Comparison of ENCODE assay signal across 27 mouse cellular contexts in the genomic region with DNA sequence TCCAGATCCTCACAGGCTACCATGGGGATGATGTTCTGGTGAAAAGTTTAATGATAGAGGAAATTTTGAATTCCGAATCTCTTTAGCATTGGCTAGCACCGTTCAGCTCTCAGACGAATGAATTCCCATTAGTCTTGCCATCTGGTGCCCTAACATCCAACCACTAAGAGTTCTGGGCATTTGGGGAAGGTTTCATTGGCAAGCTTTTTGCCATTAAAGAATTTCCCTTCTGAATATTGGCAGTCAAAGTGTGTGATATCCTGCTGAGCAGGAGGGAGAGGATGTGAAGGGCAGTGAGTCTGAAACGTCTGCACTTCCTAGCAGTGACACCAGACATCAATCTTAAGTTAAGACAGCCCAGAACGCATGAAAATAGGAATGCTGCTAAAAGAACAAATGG.
DNase-seq lines count a peak whose midpoint lies in the region; ATAC-seq and TF ChIP-seq lines count a peak whose summit lies in the region.
"Had no signal": no experiment of that assay in that cellular context is flagged by ENCODE, and none has a peak within 500 bp of the region (broad histone marks: within the 10 kb centered on the region; RNA-seq: fewer than 3 reads in every experiment).

No protein-coding gene starts in this region.

- no peak overlapping the region for H3K4me2 ChIP-seq in forebrain, embryonic 13.5 days
- no peak overlapping the region for H3K4me2 ChIP-seq in forebrain, embryonic 12.5 days
- H3K4me2 ChIP-seq in hindbrain, postnatal 0 days (ENCODE audit: low read depth, low read length): no peak overlapping the region
- H3K4me2 ChIP-seq in hindbrain, embryonic 14.5 days (replicated peaks): no peak overlapping the region
- H3K4me2 ChIP-seq: embryonic facial prominence, embryonic 13.5 days; intestine, embryonic 15.5 days; limb, embryonic 12.5 days; liver, embryonic 11.5 days; neural tube, embryonic 15.5 days had no signal

- no peaks in the 10 kb centered on the region for H3K36me3 ChIP-seq in forebrain, embryonic 13.5 days (ENCODE audit: poor library complexity, severe bottlenecking)
- no peaks in the 10 kb centered on the region for H3K36me3 ChIP-seq in forebrain, embryonic 12.5 days (replicated peaks)
- no peaks in the 10 kb centered on the region for H3K36me3 ChIP-seq in hindbrain, postnatal 0 days (ENCODE audit: insufficient read depth, low read length)
- no peaks in the 10 kb centered on the region for H3K36me3 ChIP-seq in hindbrain, embryonic 14.5 days (replicated peaks; ENCODE audit: control insufficient read depth, insufficient read depth)
- H3K36me3 ChIP-seq: embryonic facial prominence, embryonic 13.5 days; intestine, embryonic 15.5 days; limb, embryonic 12.5 days; neural tube, embryonic 15.5 days had no signal

- no peak overlapping the region for H3K9ac ChIP-seq in forebrain, embryonic 13.5 days
- no peak overlapping the region for H3K9ac ChIP-seq in forebrain, embryonic 12.5 days
- no peak overlapping the region for H3K9ac ChIP-seq in hindbrain, postnatal 0 days (replicated peaks; ENCODE audit: low read length)
- no peak overlapping the region for H3K9ac ChIP-seq in hindbrain, embryonic 14.5 days
- H3K9ac ChIP-seq: embryonic facial prominence, embryonic 13.5 days; intestine, embryonic 15.5 days; limb, embryonic 12.5 days; neural tube, embryonic 15.5 days had no signal

- 56% methylated on average over 5 of the region's 5 CpGs for WGBS in forebrain, embryonic 13.5 days
- WGBS in forebrain, embryonic 12.5 days: 74% methylated on average over 5 of the region's 5 CpGs
- WGBS in hindbrain, postnatal 0 days: 29% methylated on average over 5 of the region's 5 CpGs
- 41% methylated on average over 5 of the region's 5 CpGs for WGBS in hindbrain, embryonic 14.5 days

- peak; percentile 83; the same call in 1 of the 2 replicates for ATAC-seq in forebrain, embryonic 13.5 days
- ATAC-seq in forebrain, embryonic 12.5 days (ENCODE audit: low FRiP score): no peak
- peak; percentile 62; the same call in 1 of the 2 replicates for ATAC-seq in hindbrain, postnatal 0 days
- ATAC-seq in hindbrain, embryonic 14.5 days (ENCODE audit: low FRiP score): no peak
- ATAC-seq: intestine, embryonic 15.5 days had no signal

- no peak overlapping the region for H3K27ac ChIP-seq in forebrain, embryonic 13.5 days
- no peak overlapping the region for H3K27ac ChIP-seq in forebrain, embryonic 12.5 days
- H3K27ac ChIP-seq in hindbrain, postnatal 0 days: no peak overlapping the region
- no peak overlapping the region for H3K27ac ChIP-seq in hindbrain, embryonic 14.5 days
- H3K27ac ChIP-seq: embryonic facial prominence, embryonic 13.5 days; intestine, embryonic 15.5 days; kidney, postnatal 0 days; limb, embryonic 12.5 days; neural tube, embryonic 15.5 days; stomach, postnatal 0 days had no signal

- H3K27me3 ChIP-seq in forebrain, embryonic 13.5 days: no peaks in the 10 kb centered on the region
- no peaks in the 10 kb centered on the region for H3K27me3 ChIP-seq in forebrain, embryonic 12.5 days
- H3K27me3 ChIP-seq in hindbrain, postnatal 0 days (ENCODE audit: insufficient read depth, low read length): no peaks in the 10 kb centered on the region
- H3K27me3 ChIP-seq in hindbrain, embryonic 14.5 days (ENCODE audit: control insufficient read depth, insufficient read depth, low read length): no peaks in the 10 kb centered on the region
- H3K27me3 ChIP-seq: embryonic facial prominence, embryonic 13.5 days; intestine, embryonic 15.5 days; limb, embryonic 12.5 days; megakaryocyte, embryonic 14.5 days; neural tube, embryonic 15.5 days had no signal

- no peak overlapping the region for H3K4me3 ChIP-seq in forebrain, embryonic 13.5 days
- no peak overlapping the region for H3K4me3 ChIP-seq in forebrain, embryonic 12.5 days (replicated peaks)
- no peak overlapping the region for H3K4me3 ChIP-seq in hindbrain, postnatal 0 days (ENCODE audit: low read length)
- no peak overlapping the region for H3K4me3 ChIP-seq in hindbrain, embryonic 14.5 days (replicated peaks; ENCODE audit: low read length)
- H3K4me3 ChIP-seq: embryonic facial prominence, embryonic 13.5 days; intestine, embryonic 15.5 days; limb, embryonic 12.5 days; megakaryocyte, embryonic 14.5 days; neural tube, embryonic 15.5 days had no signal

- H3K9me3 ChIP-seq in forebrain, embryonic 13.5 days (replicated peaks): no peaks in the 10 kb centered on the region
- 0 out of 2 replicates have a peak, but pooled peaks cover 2% of the 10 kb centered on the region for H3K9me3 ChIP-seq in forebrain, embryonic 12.5 days
- no peaks in the 10 kb centered on the region for H3K9me3 ChIP-seq in hindbrain, postnatal 0 days (ENCODE audit: low read length)
- no peaks in the 10 kb centered on the region for H3K9me3 ChIP-seq in hindbrain, embryonic 14.5 days (ENCODE audit: control insufficient read depth, low read length)
- H3K9me3 ChIP-seq: embryonic facial prominence, embryonic 13.5 days; intestine, embryonic 15.5 days; limb, embryonic 12.5 days; neural tube, embryonic 15.5 days had no signal

- peak; percentile 55 for DNase-seq in hindbrain, postnatal 0 days (ENCODE audit: low spot score)
- no peak for DNase-seq in hindbrain, embryonic 14.5 days (ENCODE audit: low spot score)
- peak; percentile 42 for DNase-seq in Muller cell, postnatal 12 days (ENCODE audit: inconsistent ontology term)
- peak; percentile 14 for DNase-seq in brain, embryonic 18.5 days (ENCODE audit: low read depth, low spot score)
- no peak for DNase-seq in ovary, postnatal 10 days (ENCODE audit: low spot score)
- no peak for DNase-seq in spleen, postnatal 36 days (ENCODE audit: low spot score in 2 of 2)
- DNase-seq: adrenal gland, postnatal 14 days; cerebellum, adult 8-10 months; gastrocnemius, postnatal 14 days; heart, postnatal 14 days; kidney, adult 2 months; kidney, postnatal 4 days; lung, postnatal 36 days; midbrain, embryonic 14.5 days; spleen, adult 18-20 months; thymus, adult 18-20 months; thymus, postnatal 25 days had no signal

- no peak for TF ChIP-seq CTCF in hindbrain, postnatal 0 days (IDR thresholded peaks at IDR 0.05; ENCODE audit: low read depth)

- H3K4me1 ChIP-seq in forebrain, embryonic 13.5 days: no peaks in the 10 kb centered on the region
- H3K4me1 ChIP-seq in forebrain, embryonic 12.5 days: no peaks in the 10 kb centered on the region
- H3K4me1 ChIP-seq in hindbrain, postnatal 0 days (ENCODE audit: insufficient read depth, low read length): no peaks in the 10 kb centered on the region
- no peaks in the 10 kb centered on the region for H3K4me1 ChIP-seq in hindbrain, embryonic 14.5 days (replicated peaks; ENCODE audit: control insufficient read depth, insufficient read depth, low read length)
- H3K4me1 ChIP-seq: embryonic facial prominence, embryonic 13.5 days; intestine, embryonic 15.5 days; limb, embryonic 12.5 days; megakaryocyte, embryonic 14.5 days; neural tube, embryonic 15.5 days had no signal

Comparison
In these comparisons a context has a peak if more than half of its experiments do, and no peak if none do; other contexts are left out.
1. ATAC-seq: peak in forebrain, embryonic 13.5 days (single experiment) and hindbrain, postnatal 0 days (single experiment); none in forebrain, embryonic 12.5 days (single experiment) and hindbrain, embryonic 14.5 days (single experiment).
2. DNase-seq: peak in hindbrain, postnatal 0 days (single experiment), Muller cell, postnatal 12 days (single experiment) and brain, embryonic 18.5 days (single experiment); none in hindbrain, embryonic 14.5 days (single experiment), ovary, postnatal 10 days (single experiment) and spleen, postnatal 36 days (0 of 2).